Mouse (Mus musculus) megakaryocyte-erythroid progenitor cell, adult 5-6 weeks (primary cell): Measurements from ENCODE around the gene Tmem59l. TPM values are rescaled to one million over a fixed set of nuclear protein-coding genes. Genes with fewer than 3 reads are reported as not detected.

Source experiments
- ATAC-seq: replicated peaks from 2 replicates; pipeline ENCODE4 v1.8.0; 2016; ENCODE audit warnings: mild to moderate bottlenecking, inconsistent platforms; ENCODE audit not compliant: severe bottlenecking, poor library complexity, low FRiP score, low TSS enrichment
- total RNA-seq, 2 experiments: library from RNA; stranded (forward) in 1 of 2; stranded (reverse) in 1 of 2; fragments of 200-1000, 215-1000 nt in 1 of 2; fragments of >200 nt in 1 of 2; fragmentation: Nextera tagmentation in 1 of 2; gene quantifications; 2 replicates each; pipeline ENCODE4 v1.2.3; 2014 to 2017

Gene Tmem59l
- total RNA-seq, 2 experiments from 2014 or later, result not detected

- no peak for ATAC-seq
Measured at GRCm38 (mm10) chr8:70467229-70467725, 19.9 kb downstream of the Tmem59l start.

- no peak for ATAC-seq
Measured at GRCm38 (mm10) chr8:70466771-70467170, 20.4 kb downstream of the Tmem59l start.

GRCm38 (mm10) chr8:70466305-70466704, 20.9 kb downstream of the Tmem59l start:
- no peak for ATAC-seq

- ATAC-seq, result no peak
Measured at GRCm38 (mm10) chr8:70465701-70466100, 21.5 kb downstream of the Tmem59l start.

DNA sequence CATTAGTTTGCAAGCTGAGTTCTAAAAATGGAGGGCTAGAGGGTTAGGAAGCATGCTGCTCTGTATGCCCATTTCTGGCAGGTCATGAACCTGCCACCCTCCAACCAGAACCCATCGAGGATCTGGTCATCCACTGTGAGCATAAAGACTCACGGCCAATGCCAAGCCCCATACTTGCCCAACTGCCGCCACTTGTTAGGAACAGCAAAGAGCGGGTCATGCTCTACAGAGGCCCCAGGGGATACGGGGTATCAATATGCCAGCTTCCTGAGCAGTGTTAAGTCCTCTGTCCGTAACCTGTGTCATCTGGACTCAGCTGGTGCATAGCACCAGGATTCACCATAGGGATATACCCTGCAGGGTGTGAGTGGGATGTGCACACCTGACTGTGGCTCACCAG, 23.0 kb downstream of the Tmem59l start:
- ATAC-seq, result no peak

DNA sequence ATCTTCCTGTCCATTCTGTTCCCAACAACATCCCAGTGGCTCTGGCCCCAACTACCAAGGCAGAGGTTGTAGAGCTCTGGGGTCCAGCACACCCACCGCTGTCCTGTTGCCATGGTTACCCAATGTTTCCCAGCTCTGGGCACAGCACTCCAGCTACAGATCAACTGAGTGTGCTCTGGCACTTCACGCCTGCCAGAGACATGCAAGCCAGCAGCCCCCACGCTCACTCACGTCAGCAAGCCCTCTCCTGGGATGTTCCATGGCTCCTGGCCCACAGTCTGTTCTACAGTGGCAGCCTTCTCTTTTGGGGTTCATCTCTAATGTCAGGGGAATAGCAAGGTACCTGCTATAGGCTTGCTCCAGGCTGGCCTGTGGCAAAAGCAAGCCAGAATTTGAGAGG, 23.9 kb downstream of the Tmem59l start:
- ATAC-seq, result no peak

- no peak for ATAC-seq
Measured at GRCm38 (mm10) chr8:70462516-70462813, 24.7 kb downstream of the Tmem59l start.

DNA sequence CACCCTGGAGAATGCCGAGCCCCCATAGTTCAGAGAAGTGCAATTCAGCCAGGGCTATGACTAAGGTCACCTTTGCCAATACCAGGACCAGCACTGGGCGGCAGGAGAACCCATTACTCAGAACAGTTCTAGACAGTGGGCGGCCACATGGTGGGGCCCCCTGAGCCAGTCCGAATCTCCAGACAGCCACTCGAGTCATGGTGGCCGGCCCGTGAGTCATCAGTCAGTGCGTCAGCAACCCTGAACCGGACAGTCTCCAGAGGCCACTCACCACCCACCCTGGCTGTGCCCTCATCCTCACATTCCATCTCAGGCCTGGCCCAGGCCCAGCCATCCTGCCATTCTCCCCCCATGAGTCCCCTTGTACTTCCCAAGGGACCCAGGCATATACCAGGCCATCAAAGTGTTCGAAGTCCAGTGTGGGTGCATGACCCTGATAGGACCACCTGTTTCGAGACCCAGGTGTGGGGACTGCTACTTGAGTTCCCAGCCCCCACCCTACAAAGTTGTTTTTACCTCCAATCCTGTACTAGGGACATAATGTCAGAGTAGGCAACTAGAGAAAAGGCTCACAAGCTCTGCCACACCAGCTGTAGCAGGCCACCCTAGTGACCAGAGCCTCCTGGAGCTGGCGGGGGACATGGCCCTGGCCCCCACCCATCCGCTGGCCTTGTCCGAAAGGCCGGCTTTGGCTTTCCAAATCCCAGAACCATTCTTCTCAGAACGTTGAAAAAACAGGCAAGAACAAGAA, 25.2 kb downstream of the Tmem59l start:
- no peak for ATAC-seq

GRCm38 (mm10) chr8:70460606-70461005, 26.6 kb downstream of the Tmem59l start:
- ATAC-seq, result no peak

DNA sequence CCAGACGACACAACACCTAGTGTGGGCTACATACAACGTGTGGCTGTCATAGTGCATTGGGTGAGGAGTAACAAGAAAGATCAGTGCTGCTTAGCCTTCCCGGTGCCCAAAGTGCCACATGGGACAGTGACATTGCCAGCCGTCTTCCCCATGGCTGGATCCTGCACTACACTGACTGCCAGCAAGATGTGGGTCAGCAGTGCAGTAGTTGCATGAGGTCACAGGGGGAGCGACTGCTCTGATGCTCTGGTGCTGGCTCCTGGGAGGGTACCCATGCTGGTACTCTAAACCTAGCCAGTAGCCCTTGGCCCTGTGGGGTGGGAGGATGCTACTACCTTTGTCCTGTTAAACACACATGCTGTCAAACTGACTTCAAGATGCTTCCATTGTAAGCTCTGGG, 27.0 kb downstream of the Tmem59l start:
- no peak for ATAC-seq

DNA sequence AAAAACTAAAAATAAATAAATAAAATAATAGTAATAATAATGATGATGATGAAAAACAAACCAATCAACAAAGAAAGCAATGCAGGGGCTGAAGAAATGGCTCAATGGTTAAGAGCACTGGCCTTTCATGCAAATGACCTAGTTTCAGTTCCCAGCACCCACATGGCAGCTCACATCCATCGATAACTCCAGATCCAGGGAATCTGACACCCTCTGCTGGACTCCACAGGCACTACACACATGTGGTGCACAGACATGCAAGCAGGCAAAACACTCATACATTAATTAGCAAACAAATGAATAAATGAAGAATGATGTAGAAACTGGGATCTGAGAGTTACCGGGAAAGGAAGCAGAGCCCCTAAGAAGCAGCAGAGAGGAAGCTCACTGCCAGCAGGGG, 27.5 kb downstream of the Tmem59l start:
- no peak for ATAC-seq

DNA sequence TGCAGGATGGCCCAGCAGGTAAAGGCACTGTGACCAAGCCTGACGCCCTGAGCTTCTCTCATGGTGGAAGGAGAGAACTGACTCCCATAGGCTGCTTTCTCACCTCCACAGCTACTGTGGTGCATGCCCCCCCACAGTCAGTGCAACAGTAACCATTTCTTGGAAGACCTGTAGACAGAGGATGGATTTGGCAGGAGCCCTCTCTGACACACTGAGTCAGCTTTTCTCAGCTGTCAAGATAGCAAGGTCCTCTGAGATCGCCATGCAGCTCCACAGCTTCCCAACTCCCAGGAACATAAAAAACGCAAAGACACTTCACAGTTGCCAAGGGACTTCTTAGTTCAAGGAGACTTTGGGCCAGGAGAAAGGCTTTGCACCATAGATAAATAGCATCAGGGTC, 28.7 kb downstream of the Tmem59l start:
- no peak for ATAC-seq

GRCm38 (mm10) chr8:70457882-70458281, 29.3 kb downstream of the Tmem59l start:
- peak; percentile 66 for ATAC-seq

DNA sequence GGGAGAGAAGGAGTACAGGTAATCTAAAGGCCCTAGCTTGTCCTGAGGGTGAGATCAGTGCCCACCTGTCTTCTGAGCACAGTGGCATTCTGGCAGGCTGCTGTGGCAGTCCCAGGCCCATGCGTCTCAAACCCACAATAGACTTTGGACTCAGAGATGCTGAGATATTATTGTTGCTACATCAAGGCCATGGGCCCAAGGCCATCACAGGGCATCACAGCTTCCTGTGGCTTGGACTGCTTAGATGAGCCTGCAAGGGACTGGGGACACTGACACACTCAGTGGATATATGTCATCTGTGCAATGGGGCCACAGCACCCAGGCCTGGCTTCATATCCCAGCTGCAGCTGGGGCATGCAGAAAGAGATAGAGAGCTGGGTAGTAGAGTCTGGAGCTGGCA, 30.2 kb downstream of the Tmem59l start:
- no peak for ATAC-seq

- no peak for ATAC-seq
Measured at GRCm38 (mm10) chr8:70453852-70454251, 33.3 kb downstream of the Tmem59l start.

DNA sequence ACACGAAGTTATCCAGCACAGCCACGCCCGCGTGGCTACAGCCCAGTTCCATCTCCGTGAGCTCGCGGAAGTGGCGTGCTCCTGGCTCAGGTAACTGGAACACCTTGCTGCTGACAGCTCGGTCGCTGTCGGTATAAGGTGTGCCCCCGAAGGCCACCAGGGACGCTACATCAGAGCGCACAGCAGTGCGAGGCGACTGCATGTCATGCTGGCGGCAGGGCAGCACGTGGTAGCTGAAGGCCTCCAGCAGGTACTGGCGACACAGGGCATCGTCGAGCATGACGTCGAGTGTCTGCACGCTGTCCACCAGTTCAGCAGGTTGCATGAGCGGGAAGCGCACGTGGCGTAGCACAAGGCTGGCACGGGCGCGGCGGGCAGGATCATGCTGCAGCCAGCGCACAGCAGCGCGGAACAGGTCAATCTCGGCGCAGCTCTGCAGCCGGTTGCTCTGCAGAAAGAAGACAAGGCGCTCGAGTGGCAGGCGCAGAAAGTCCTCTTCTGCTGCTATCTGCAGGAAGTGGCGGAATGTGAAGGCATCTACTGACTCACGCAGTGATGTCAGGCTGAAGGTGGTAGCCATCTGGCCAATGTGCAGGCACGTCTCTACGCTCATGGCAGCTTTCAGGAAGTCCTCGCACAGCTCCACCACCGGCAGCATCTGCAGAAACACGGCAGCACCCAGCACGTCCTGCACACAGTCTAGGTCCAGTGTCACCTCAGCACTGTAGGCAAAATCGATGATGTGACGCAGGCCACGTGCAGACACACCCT, 34.8 kb downstream of the Tmem59l start:
- no peak for ATAC-seq

DNA sequence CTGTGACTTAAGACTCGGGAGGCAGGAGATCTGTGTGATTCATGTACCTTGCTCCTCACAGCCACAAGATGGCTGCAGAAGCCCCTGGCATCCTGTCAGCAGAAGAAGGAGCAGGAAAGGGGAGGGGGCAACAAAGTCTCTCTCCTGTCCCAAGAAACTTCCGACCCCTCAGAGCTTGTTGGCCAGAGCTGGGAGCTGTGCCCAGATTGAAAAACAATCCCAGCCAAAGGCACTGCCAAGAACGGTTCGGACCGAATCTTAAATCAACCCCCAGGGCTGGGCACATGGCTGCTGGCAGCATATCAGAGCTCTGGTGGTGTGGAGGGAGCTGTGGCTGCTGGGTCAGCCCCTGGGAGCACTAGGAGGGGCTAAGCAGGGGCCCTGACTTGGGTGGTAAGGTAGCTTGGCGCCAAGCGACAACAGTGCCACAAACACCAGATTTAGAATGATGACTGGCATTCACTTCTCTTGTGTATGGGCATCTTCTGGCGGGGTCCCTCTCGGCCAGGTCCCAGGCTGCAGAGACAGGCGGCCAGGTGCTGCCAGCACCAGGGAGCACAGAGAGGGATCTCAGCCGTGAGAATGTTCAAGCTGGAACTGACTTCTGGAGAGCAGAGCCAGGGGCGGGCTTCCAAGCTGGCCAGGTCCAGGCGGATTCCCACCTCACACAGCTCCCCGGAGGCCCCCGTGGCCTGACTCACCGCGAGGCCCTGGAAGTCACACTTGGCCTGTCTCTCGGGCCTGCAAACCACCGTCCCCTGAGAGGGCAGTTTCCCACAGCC, 39.3 kb downstream of the Tmem59l start:
- ATAC-seq, result no peak

DNA sequence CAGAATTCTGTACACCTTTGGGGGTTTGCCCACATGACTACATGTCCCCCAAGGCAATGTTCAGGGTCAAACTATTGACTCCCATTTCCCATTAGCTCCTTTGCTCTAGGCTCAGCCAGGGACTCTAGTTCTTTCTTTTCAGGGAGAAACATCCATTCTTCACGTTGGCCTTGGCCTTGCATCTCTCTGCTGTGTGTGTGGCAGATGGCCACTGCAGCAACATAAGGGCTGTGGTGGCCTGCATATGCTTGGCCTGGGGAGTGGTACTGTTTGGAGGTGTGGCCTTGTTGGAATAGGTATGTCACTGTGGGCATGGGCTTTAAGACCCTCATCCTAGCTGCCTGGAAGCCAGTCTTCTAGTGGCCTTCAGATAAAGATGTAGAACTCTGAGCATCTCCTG, 41.2 kb downstream of the Tmem59l start:
- no peak for ATAC-seq

GRCm38 (mm10) chr8:70443326-70443725, 43.8 kb downstream of the Tmem59l start:
- ATAC-seq, result no peak

DNA sequence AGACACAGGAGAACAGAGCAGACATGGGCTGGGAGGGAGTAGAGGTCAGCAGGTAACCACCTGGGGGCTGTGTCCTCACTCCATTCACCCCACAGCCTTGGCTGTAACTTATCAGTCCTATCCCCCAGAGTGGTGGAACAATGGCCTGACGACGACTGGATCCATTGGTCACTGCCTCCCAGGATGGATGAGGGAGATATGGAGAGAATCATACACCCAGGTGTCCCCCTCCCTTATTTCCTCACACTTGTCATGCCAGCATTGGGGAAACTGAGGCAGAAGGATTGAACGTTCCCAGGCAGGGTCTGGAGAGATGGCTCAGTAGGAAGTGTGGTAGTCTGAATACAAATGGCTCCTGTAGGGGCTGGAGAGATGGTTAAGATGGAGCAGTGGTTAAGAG, 45.6 kb downstream of the Tmem59l start:
- ATAC-seq, result no peak
